Mouse (Mus musculus) ovary, adult 18-20 months (tissue): Measurements from ENCODE around the gene Dlec1.
A peak's percentile ranks its signal among the peaks of the same experiment; 100 is the strongest.

Source experiments
- DNase-seq: peaks from one replicate; pipeline ENCODE4 v3.0.0; 2022; ENCODE audit warnings: low spot score, mixed read lengths

The Dlec1 gene

DNA sequence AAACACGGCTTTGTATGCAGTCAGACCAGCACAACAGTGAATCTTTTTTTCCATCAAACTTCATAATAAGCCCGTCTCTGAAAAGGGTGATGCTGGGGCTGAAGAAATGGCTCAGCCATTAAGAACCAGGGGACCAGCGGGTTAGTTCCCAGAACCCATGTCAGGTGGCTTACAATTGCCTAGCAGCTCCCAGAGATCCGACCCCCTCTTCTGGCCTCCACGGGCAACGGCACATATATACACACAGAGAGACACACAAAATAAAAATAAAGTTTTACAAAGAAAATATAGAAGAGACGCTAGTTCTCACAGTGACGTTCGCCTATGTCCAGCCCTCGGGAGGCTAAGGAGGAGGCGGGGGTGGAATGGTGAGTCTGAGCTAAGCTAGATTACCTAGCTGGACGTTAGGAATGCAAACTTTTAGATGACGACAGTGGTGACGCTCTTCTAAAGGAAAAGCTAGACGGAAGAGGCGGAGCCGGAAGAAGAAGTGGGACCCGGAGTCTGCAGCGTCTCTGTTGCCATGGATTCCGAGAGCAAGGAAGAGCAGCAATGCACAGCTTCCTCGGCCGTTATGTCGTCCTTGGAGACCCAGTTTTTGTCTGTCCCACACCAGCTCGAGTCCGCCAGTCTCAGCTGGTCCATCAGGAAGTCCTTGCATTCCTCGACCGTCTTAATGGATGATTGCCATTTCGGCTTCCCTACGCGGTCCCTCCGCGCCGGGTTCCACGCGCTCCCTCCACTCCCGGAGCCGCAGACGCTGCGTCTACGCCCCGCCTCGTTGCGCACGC, at the start of gene Dlec1:
Gene Dlec1 (plus strand): TSS at position 487 of the 791 bp plus-strand sequence.
- DNase-seq, result peak; percentile 75

GRCm38 (mm10) chr9:119053964-119054576, 48.2 kb upstream of the Dlec1 start:
- DNase-seq, result no peak

GRCm38 (mm10) chr9:119055336-119055735, 46.9 kb upstream of the Dlec1 start:
- no peak for DNase-seq

DNA sequence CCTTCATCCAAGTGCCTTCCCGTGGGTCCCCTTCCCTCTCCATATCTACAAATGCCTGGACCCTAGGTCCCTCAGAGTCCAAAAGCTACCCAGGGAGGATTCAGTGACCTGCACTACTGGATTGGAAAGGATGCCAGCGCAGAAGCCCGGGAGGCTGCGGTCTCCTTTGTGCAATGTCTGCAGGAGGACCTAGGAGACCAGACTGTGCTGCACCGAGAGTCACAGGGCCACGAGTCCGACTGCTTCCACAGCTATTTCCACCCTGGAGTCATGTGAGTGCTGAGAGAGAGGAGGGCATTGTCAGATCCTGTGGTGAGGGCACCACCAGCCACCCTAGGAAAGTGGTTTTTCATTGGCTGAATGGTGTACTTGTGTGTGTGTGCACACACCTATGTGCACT, 44.0 kb upstream of the Dlec1 start:
- DNase-seq, result no peak

GRCm38 (mm10) chr9:119060701-119061100, 41.6 kb upstream of the Dlec1 start:
- DNase-seq, result no peak

DNA sequence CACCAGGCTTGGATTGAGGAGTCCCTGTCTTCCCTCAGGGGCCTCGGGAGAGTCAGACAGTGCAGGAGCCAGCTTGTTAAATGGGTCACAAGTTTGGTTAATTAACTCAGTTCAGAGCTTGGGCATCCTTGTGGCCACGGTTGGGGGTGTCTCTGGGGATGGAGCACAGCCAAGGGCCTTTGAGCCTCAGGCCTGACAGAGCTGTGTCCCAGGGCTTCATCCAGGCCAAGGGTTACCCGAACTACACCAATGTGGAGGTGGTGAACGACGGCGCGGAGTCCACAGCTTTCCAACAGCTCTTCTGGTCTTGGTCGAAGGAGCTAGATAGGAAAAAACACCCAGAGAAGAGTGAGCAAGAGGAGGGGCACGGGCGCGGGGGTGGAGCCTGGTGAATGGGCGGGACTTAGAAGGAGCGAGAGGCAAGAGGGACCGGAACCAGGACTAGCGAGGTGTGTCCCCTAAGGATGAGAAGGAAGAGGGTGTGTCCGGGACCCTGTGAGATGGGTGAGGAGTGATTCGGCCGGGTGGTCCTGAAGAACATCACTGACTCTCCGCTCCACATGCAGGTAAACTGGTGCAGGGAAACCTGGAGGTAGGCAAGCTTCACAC, 39.1 kb upstream of the Dlec1 start:
- no peak for DNase-seq

GRCm38 (mm10) chr9:119064296-119064695, 38.0 kb upstream of the Dlec1 start:
- no peak for DNase-seq

DNA sequence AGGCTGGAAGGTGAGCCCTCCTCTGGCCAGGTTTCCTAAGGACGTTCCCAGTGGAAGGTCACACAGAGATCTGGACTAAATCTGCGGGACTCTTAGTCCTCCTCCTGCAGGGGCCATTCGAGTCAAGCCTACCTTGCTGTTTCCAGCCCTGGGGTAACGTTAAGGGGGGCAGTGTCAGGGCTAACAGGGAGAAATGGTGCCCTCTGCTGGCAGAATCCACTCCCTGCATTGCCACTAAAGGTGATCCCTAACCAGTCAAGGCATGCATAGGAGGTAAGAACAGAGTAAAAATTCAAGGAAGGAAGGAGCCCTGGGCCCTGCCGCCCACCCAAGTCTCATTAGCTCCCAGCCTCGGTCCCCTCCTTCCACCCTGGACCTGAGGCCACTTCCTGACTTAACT, 34.7 kb upstream of the Dlec1 start:
- peak; percentile 49 for DNase-seq

DNA sequence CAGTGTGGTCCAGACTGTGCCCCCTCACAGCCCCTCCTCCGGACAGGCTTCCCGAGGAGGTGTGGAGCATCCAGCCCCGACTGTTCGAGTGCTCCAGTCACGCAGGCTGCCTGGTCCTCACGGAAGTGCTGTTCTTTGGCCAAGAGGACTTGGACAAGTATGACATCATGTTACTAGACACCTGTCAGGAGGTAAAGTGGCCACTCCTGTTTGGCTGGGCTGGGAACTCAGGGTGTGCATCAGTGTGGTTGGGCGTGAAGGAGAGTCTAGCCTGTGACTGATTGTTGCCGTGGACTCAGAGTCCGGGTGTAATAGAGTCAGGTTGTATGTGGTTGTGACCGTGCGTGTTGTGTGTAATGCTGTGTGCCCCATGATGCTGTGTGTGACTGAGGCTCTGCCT, 34.0 kb upstream of the Dlec1 start:
- no peak for DNase-seq

- DNase-seq, result no peak
These were observed 32.0 kb upstream of the Dlec1 start for GRCm38 (mm10) chr9:119070173-119070825.

GRCm38 (mm10) chr9:119071786-119072185, 30.5 kb upstream of the Dlec1 start:
- DNase-seq, result no peak

- peak; percentile 77 for DNase-seq
These were observed 28.9 kb upstream of the Dlec1 start for GRCm38 (mm10) chr9:119073184-119073895.

GRCm38 (mm10) chr9:119075685-119076084, 26.6 kb upstream of the Dlec1 start:
- no peak for DNase-seq

DNA sequence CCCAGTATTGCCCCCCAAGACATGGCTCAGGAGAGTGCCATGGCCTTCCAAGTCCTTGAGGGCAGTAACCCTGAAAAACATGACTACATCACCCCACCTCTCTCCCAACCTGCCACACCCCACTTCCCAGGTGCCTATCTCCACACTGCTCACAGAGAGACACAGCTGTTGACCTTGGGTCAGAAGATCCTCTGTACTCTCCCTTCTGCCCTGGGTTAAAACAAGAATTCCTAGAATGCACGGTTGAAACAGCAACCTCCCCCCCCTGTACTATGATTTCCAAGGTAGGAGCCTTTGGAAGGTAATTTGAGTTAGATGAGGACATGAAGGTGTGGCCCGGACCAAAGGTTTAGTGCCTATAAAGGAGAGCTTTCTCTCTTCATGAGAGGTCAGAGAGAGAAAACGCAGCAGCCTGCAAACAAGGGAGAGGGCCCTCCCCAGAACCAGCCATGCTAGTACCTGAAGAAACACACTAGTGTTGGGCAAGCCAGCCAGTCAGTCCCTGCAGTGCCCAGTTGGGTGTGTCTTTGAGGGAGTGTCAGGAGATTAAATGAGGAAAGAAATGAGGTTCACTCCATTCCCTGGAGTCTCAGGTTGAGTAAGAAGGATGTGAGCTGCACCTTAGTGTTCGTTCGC, 22.1 kb upstream of the Dlec1 start:
- no peak for DNase-seq

GRCm38 (mm10) chr9:119082039-119082438, 20.2 kb upstream of the Dlec1 start:
- DNase-seq, result no peak

- DNase-seq, result no peak
These were observed 19.4 kb upstream of the Dlec1 start for GRCm38 (mm10) chr9:119082656-119083430.

DNA sequence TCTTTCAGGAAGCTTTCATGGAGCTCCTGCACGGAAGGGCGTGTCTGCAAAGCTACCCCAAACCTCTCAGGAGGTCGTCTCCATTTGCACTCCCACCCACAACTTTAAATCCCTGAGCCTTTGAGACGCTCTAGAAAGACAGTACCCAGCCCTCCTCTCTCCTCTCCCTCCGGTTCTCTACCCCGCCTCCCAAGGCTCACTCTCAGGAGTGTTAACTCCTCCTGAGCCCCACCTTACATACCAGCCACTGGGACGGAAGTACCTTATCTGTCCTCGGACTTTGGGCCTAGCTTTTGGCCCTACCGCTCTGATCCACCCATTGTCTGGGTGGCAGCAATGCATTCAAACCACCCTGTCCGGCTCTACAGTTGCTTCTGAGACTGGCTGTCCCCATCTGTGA, 18.3 kb upstream of the Dlec1 start:
- DNase-seq, result no peak

- DNase-seq, result no peak
These were observed 15.8 kb upstream of the Dlec1 start for GRCm38 (mm10) chr9:119086451-119086850.

DNA sequence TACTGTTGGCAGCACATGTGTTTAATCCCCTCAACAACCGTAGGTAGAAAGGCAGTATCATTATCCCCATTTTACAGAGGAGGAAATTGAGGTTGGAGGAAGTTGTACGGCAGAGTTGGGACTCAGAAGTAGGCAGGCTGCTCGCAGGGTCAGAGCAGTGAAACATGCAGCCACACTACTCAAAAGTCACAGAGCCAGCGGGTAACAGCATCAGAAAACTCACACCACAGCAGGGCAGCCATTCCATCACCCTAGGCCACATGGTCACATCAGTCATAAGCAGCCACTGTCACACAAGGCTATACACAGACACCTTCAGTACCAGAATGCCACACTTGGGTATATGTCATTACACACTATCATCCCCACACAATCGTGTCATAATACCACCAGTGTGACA, 15.0 kb upstream of the Dlec1 start:
- no peak for DNase-seq

GRCm38 (mm10) chr9:119088148-119088801, 14.0 kb upstream of the Dlec1 start:
- DNase-seq, result peak; percentile 92
